9 mouse cellular contexts compared by ENCODE assay signal in genomic region chr19:57445049-57445448, GRCm38 (mm10). TPM values are rescaled to one million over a fixed set of nuclear protein-coding genes. Genes with fewer than 3 reads are reported as not detected.
DNase-seq lines count a peak whose midpoint lies in the region.
"Had no signal": no experiment of that assay in that cellular context is flagged by ENCODE, and none has a peak within 500 bp of the region (broad histone marks: within the 10 kb centered on the region; RNA-seq: fewer than 3 reads in every experiment).

No protein-coding gene starts in this region.

- intact Hi-C loops in heart, postnatal 10 days (cut with DNase I) = no loop called here

- peak; percentile 28 to 52 for DNase-seq in heart, postnatal 10 days
- no peak for DNase-seq in heart, adult 8-10 months (ENCODE audit: low spot score)
- peak; percentile 26 for DNase-seq in right cerebral cortex, adult 18-20 months
- no peak for DNase-seq in right cerebral cortex, postnatal 14 days
- DNase-seq in layer of hippocampus, adult 9-10 months (ENCODE audit: low spot score) = peak; percentile 36
- peak; percentile 21 to 31 for DNase-seq in right cerebral cortex, postnatal 36 days (ENCODE audit: low spot score in 2 of 2)
- no peak for DNase-seq in kidney, adult 8-10 months
- DNase-seq: kidney, adult 11 months; lung, adult 18-20 months had no signal

RNA-seq across cellular contexts. Expression of gene Trub1, which starts 7.7 kb away (rescaled TPM):
- total RNA-seq in heart, postnatal 10 days (2021) = 1 to 10 TPM; 7.7 to 8.8 TPM
- 1 to 10 TPM; 2.1 to 6.7 (median 5.4) TPM for total RNA-seq in heart, adult 8-10 months (2022)

Comparison
In these comparisons a context has a peak if more than half of its experiments do, and no peak if none do; other contexts are left out.
1. DNase-seq: peak in heart, postnatal 10 days (2 of 2), right cerebral cortex, adult 18-20 months (single experiment), layer of hippocampus, adult 9-10 months (single experiment) and right cerebral cortex, postnatal 36 days (2 of 2); none in heart, adult 8-10 months (single experiment), right cerebral cortex, postnatal 14 days (single experiment) and kidney, adult 8-10 months (0 of 2).